In the genomic region with DNA sequence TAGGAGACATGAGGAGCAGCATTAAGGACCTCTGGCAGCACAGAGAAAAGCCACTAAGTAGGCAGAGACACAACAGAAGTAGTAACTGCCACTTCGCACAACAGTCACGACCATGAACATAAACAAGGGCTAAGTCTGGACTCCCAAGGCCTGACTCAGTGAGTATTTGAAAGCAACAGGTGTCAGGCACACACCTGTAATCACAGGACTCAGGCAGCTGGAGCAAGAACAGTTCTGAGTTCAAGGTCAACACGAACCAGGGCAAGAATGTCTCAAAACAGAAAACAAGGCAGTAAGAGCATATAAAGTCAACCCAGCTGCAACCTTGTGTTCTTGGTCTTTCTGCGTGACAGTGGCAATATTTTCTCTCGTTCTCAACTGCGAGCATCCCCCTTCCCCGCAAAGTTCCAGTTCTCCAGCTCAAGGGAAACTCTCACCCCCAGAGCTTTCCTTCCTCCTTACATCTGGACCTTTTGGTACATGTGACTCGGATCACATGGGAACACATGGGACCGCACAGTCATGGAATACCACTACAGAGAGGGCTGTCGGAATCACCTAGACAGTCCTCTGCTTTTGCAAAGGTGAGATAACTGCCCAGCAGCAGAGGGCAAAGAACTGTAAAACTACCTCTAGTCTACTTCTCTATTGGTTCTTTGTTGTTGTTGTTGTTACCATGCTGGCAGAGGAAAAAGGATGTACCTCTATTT, we compare ENCODE assay signal across 17 mouse cellular contexts. TPM values are rescaled to one million over a fixed set of nuclear protein-coding genes. Genes with fewer than 3 reads are reported as not detected.
DNase-seq lines count a peak whose midpoint lies in the region; ATAC-seq and TF ChIP-seq lines count a peak whose summit lies in the region.
"Had no signal": no experiment of that assay in that cellular context is flagged by ENCODE, and none has a peak within 500 bp of the region (broad histone marks: within the 10 kb centered on the region; RNA-seq: fewer than 3 reads in every experiment).

No protein-coding gene starts in this region.

- no peak for TF ChIP-seq EP300 in stomach, postnatal 0 days (optimal IDR thresholded peaks at IDR 0.05)

- no peak overlapping the region for H3K4me3 ChIP-seq in spleen, adult 2 months (ENCODE audit: extremely low read depth, insufficient read depth, insufficient read length)
- no peak overlapping the region for H3K4me3 ChIP-seq in bone marrow macrophage, adult 2 months (ENCODE audit: insufficient read depth, low read length)
- H3K4me3 ChIP-seq in stomach, postnatal 0 days (ENCODE audit: low read depth, low read length), result no peak overlapping the region
- H3K4me3 ChIP-seq: embryonic facial prominence, embryonic 15.5 days; heart, embryonic 15.5 days; hindbrain, embryonic 15.5 days; layer of hippocampus, adult 2 months; liver, embryonic 13.5 days had no signal

- 83% methylated on average over 10 of the region's 10 CpGs for WGBS in spleen, adult 2 months
- WGBS in stomach, postnatal 0 days, result 73% methylated on average over 10 of the region's 10 CpGs

- no peaks in the 10 kb centered on the region for H3K27me3 ChIP-seq in spleen, adult 2 months (ENCODE audit: control insufficient read depth, insufficient read depth, low read length)
- no peaks in the 10 kb centered on the region for H3K27me3 ChIP-seq in stomach, postnatal 0 days (ENCODE audit: control insufficient read depth, insufficient read depth, low read length)
- H3K27me3 ChIP-seq: embryonic facial prominence, embryonic 15.5 days; heart, embryonic 15.5 days; hindbrain, embryonic 15.5 days; liver, embryonic 13.5 days had no signal

- peaks cover 30% of the 10 kb centered on the region; the same call in 1 of the 2 replicates for H3K4me1 ChIP-seq in spleen, adult 2 months (ENCODE audit: control insufficient read depth, insufficient read depth, insufficient read length)
- peaks cover 63% of the 10 kb centered on the region for H3K4me1 ChIP-seq in bone marrow macrophage, adult 2 months (ENCODE audit: control insufficient read depth, insufficient read depth, low read length)
- peaks cover 9% of the 10 kb centered on the region; the same call in 1 of the 2 replicates for H3K4me1 ChIP-seq in stomach, postnatal 0 days (replicated peaks; ENCODE audit: control insufficient read depth, insufficient read depth)
- H3K4me1 ChIP-seq: hindbrain, embryonic 15.5 days had no signal

- peak overlapping the region; percentile 45; the same call in 1 of the 2 replicates for H3K27ac ChIP-seq in spleen, adult 2 months (ENCODE audit: insufficient read depth, low read length)
- peak overlapping the region; percentile 35 for H3K27ac ChIP-seq in bone marrow macrophage, adult 2 months (ENCODE audit: insufficient read depth, low read depth, low read length)
- H3K27ac ChIP-seq in stomach, postnatal 0 days (replicated peaks), result peak overlapping the region; percentile 25; the same call in 1 of the 2 replicates
- H3K27ac ChIP-seq: embryonic facial prominence, embryonic 15.5 days; heart, embryonic 15.5 days; hindbrain, embryonic 15.5 days; layer of hippocampus, adult 2 months; liver, embryonic 13.5 days had no signal

- TF ChIP-seq CTCF in spleen, adult 2 months (IDR thresholded peaks at IDR 0.05; ENCODE audit: extremely low read depth, insufficient read depth, insufficient read length, insufficient replicate concordance), result no peak
- TF ChIP-seq CTCF in bone marrow macrophage, adult 2 months (IDR thresholded peaks at IDR 0.05; ENCODE audit: low read depth, low read length), result no peak
- TF ChIP-seq CTCF in stomach, postnatal 0 days (IDR thresholded peaks at IDR 0.05; ENCODE audit: low read depth), result no peak

- no peaks in the 10 kb centered on the region for H3K9me3 ChIP-seq in stomach, postnatal 0 days (ENCODE audit: control insufficient read depth, low read length)
- H3K9me3 ChIP-seq: embryonic facial prominence, embryonic 15.5 days; heart, embryonic 15.5 days; hindbrain, embryonic 15.5 days; liver, embryonic 13.5 days had no signal

- no peak overlapping the region for H3K4me2 ChIP-seq in stomach, postnatal 0 days (replicated peaks; ENCODE audit: low read depth)
- H3K4me2 ChIP-seq: embryonic facial prominence, embryonic 15.5 days; heart, embryonic 15.5 days; hindbrain, embryonic 15.5 days; liver, embryonic 13.5 days had no signal

- no peak for TF ChIP-seq POLR2A in spleen, adult 2 months (IDR thresholded peaks at IDR 0.05; ENCODE audit: low read depth, low read length)
- TF ChIP-seq POLR2A in bone marrow macrophage, adult 2 months (IDR thresholded peaks at IDR 0.05; ENCODE audit: borderline replicate concordance, low read depth, low read length), result no peak

- DNase-seq in kidney, adult 11 months, result peak; percentile 52
- no peak for DNase-seq in kidney, postnatal 4 days
- DNase-seq in spleen, adult 2 months (ENCODE audit: low read depth in 1 of 2, low spot score in 2 of 2), result no peak
- DNase-seq in spleen, adult 18-20 months, result no peak
- no peak for DNase-seq in stomach, postnatal 0 days (ENCODE audit: low spot score)
- DNase-seq in thymus, postnatal 14 days, result no peak
- DNase-seq: cerebellum, adult 9-11 months; gastrocnemius, postnatal 36 days; liver, embryonic 13.5 days; lung, postnatal 36 days; midbrain, embryonic 14.5 days; right cerebral cortex, postnatal 14 days had no signal

- ATAC-seq in stomach, postnatal 0 days (ENCODE audit: low FRiP score, low TSS enrichment), result no peak

- no peaks in the 10 kb centered on the region for H3K36me3 ChIP-seq in spleen, adult 2 months (ENCODE audit: control insufficient read depth, insufficient read depth, low read length)
- H3K36me3 ChIP-seq in stomach, postnatal 0 days (ENCODE audit: control insufficient read depth, insufficient read depth, low read length), result no peaks in the 10 kb centered on the region
- H3K36me3 ChIP-seq: embryonic facial prominence, embryonic 15.5 days; heart, embryonic 15.5 days; hindbrain, embryonic 15.5 days had no signal

- no peak overlapping the region for H3K9ac ChIP-seq in stomach, postnatal 0 days (ENCODE audit: low read length)
- H3K9ac ChIP-seq: embryonic facial prominence, embryonic 15.5 days; heart, embryonic 15.5 days; hindbrain, embryonic 15.5 days; liver, embryonic 13.5 days had no signal

RNA-seq across cellular contexts. Expression of a gene that starts 17.2 kb away (rescaled TPM):
- 20.0 and 23.9 TPM in 2 replicates for polyA plus RNA-seq in spleen, adult 2 months (2012; rRNA removed)
- 266 and 269 TPM in 2 replicates for polyA plus RNA-seq in bone marrow macrophage, adult 2 months (2012; ENCODE audit: insufficient read depth, insufficient read length, missing spikeins)
- 125 and 144 TPM in 2 replicates for polyA plus RNA-seq in stomach, postnatal 0 days (2015; fragmentation: Nextera tagmentation; extraction: Ambion mirVana)

RNA-seq across cellular contexts. Expression of a gene that starts 28.1 kb away (rescaled TPM):
- 12.4 and 15.7 TPM in 2 replicates for polyA plus RNA-seq in spleen, adult 2 months (2012; rRNA removed)
- 183 and 208 TPM in 2 replicates for polyA plus RNA-seq in bone marrow macrophage, adult 2 months (2012; ENCODE audit: insufficient read depth, insufficient read length, missing spikeins)
- 116 and 127 TPM in 2 replicates for polyA plus RNA-seq in stomach, postnatal 0 days (2015; fragmentation: Nextera tagmentation; extraction: Ambion mirVana)
